Mouse (Mus musculus) megakaryocyte-erythroid progenitor cell, adult 5-6 weeks (primary cell): Measurements from ENCODE around the gene Marcksl1. TPM values are rescaled to one million over a fixed set of nuclear protein-coding genes. Genes with fewer than 3 reads are reported as not detected.

Source experiments
- ATAC-seq: replicated peaks from 2 replicates; pipeline ENCODE4 v1.8.0; 2016; ENCODE audit warnings: mild to moderate bottlenecking, inconsistent platforms; ENCODE audit not compliant: severe bottlenecking, poor library complexity, low FRiP score, low TSS enrichment
- total RNA-seq, 2 experiments: library from RNA; stranded (forward) in 1 of 2; stranded (reverse) in 1 of 2; fragments of 200-1000, 215-1000 nt in 1 of 2; fragments of >200 nt in 1 of 2; fragmentation: Nextera tagmentation in 1 of 2; gene quantifications; 2 replicates each; pipeline ENCODE4 v1.2.3; 2014 to 2017

Marcksl1 gene
- total RNA-seq, 2 experiments from 2014 or later, result 30.4 to 48.3 TPM

DNA sequence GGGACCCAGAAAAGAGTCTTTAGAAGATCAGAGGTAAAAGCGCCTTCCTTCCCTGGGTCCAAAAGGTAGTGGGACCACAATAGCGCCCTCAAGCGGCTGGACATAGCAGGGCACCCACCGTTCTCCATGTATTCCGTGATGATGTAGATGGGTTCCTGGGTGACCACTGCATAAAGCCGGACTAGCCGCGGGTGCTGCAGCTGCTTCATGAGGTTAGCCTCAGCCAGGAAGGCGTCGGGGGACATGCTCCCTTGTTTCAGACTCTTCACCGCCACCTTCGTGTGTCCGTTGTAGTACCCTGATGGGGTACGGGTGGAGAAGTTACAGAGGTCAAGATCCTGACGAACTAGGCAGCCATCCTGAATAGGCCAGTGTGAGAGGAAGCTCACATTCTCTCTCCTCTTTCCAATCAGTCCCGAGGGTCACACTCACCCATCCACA lies 42.1 kb downstream of the Marcksl1 start:
- ATAC-seq, result peak; percentile 61

DNA sequence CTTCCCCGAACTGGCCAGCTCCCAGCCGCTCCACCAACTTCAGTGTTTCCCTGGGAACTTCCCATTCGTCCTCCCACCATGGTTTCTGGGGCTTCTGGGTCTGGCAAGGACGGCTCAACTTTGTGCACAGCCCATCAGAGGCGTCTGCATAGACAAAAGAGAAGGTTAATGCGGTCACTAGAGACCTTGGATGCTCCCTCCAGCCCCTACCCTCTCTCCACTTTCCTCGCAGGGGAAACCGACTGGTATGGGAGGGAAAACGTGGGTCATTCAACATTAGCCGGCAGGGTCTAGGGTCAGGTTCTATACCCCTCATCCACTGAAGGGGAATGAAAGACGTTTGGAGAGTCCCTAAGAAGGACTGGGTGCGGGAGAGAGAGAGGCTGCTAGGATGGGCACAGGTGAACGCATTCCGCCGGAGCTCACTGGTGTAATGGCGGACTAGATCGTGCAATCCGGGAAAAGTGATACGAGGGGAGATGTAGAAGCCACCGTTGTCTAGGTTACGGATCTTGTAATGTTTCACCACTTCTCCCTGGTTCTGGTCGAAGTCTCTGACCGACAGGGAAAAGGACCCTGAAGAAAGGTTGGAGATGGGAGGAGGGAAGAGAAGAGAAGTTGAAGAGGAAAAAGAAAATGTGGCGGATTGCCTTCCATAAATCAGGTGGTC lies 42.6 kb downstream of the Marcksl1 start:
- no peak; the same call in 1 of the 2 replicates for ATAC-seq

DNA sequence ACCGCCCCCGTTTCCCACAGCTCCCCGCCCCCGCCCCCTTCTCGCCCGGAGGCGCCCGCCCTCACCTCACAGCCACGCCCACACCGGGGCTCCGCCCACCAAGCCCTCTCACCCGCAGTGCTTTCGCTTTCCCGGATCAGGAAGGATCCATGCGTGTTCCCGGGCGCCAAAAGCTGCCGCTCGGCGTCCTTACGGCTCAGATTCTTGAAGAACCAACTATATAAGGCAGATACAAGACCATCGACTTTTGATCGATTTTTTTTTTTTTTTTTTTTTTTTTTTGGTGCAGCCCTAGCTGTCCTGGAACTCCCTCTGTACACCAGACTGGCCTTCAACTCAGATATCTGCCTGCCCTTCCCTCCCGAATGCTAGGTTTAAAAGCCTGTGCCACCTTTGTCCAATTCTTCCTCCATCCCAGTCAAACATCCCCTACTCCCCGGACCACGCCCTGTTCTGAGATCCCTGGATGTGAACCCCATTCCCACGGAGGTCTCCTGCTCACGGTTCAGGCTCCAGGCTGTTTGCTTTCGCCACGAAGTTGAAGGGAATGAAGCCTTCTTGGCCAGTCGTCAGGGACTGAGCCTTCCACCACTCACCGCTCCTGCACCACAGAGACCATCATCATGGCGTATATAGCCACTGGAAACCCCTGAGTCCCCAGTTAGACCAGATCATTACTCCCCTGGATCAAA lies 43.3 kb downstream of the Marcksl1 start:
- ATAC-seq, result peak; percentile 69

DNA sequence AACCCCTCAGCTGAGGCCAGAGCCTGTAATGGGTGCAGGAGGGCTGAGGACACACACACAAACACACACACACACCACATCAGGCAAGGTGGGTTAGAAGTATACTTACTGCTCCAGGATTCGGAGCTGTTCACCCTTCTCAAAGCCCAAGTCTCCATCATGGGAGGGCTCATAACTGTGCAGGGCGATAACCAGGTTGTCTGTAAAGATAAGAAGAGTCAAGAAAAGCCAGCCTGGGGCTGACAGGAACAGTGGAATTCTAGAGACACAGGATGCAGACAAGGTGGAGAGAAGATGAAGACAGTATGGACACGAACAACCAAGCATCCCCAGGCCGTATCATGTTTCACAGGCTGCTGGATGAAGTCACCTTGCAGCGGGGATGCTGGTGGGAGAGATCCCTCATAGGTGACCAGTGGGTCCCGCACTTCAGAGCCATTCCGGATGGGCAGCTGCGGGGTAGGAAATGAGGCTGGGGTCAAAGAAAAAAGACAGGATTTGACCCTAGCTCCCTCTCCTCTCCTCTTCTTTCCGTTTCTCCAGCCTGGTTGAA lies 44.0 kb downstream of the Marcksl1 start:
- peak; percentile 39 for ATAC-seq

DNA sequence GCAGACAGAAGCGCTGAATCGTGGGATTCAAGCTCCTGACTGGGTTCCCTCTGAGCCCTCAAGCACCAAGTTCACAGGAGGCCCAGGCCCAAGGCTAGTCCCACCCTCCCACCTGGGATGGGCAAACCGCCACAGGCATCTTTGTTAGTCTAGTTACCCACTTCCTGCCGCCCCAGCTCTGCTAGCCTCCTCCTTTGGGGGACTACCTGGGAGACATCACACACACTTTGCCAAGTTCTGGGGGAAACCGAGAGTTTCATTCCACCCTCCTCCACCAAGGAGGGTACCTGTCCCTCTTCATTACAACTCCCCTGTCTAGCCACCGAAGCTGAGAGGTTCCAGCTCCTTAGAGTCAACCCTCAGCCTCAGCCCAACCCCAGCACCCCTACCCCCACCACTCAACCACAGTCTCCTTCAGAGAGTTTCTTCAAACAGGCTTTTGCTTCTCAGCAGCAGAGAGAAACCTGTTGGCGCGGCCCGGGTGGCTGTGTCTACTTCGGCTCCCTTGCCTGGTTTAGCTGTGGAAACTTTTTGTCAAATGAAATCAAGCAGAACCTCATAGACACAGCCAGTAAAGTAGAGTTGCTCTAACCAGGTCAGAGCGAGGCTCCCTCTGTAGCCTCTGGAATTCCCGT lies 45.1 kb downstream of the Marcksl1 start:
- no peak for ATAC-seq

DNA sequence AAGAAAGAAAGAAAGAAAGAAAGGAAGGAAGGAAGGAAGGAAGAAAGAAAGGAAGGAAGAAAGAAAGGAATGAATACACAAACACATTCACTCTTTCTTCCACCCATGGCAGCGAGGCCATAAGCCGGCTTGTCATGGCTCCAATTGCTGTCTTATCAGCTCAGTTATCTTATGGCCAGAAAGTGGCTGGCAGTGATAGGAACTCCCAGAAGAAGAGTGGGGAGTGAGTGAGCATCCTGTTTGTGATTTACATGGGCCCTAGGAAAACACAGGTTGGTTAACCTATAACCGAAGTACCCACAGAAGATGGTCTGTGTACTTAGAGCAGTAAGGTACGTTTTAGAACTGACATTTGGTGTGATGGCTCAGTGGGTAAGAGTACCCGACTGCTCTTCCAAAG lies 47.8 kb downstream of the Marcksl1 start:
- ATAC-seq, result no peak

DNA sequence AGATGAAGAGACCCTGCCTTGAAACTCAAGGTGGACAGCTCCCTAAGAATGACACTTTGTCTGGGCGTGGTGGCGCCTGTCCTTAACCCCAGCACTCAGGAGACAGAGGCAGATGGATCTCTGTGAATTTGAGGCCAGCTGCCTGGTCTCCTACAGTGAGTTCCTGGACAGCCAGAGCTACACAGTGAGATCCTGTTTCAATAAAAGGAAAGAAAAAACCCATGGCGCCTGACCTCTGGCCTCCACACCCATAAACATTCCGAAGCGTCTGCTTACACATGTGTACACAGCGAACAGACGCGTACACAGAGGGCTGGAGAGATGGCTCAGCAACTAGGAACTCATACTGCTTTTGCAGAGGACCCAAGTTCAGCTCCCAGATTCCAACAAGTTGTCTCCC lies 50.3 kb downstream of the Marcksl1 start:
- no peak for ATAC-seq

DNA sequence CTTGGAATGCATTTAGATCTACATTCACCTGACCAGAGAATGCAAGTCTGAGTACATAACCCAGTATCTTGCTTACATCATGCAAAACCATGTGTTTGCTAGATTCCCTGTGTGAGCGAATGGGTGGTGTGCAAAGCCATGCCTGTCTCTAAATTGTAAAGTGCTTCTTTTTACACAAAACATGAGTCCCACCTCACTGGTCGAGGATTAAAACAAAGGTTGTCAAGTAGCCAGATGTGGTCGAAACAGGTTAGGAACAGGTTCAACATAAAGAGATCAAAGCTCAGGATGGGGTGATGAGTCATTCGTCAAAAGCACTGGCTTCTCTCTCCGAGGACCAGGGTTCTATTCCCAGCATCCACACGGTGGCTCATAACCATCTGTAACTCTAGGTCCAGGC lies 51.8 kb downstream of the Marcksl1 start:
- no peak for ATAC-seq

Other genes with a start within 250 kb of the Marcksl1 start
- not detected in 2 replicates for gene Sync, start 226.0 kb upstream of the Marcksl1 start, total RNA-seq (2014; fragmentation: Nextera tagmentation)
- not detected in 2 replicates for gene Sync, start 226.0 kb upstream of the Marcksl1 start, total RNA-seq (2017)
- 128 and 189 TPM in 2 replicates for gene Rbbp4, start 178.2 kb upstream of the Marcksl1 start, total RNA-seq (2014; fragmentation: Nextera tagmentation)
- gene Rbbp4, start 178.2 kb upstream of the Marcksl1 start, total RNA-seq (2017), result 92.8 and 105 TPM in 2 replicates
- gene Zbtb8os, start 177.9 kb upstream of the Marcksl1 start, total RNA-seq (2014; fragmentation: Nextera tagmentation), result 26.6 and 41.9 TPM in 2 replicates
- 52.6 and 60.8 TPM in 2 replicates for gene Zbtb8os, start 177.9 kb upstream of the Marcksl1 start, total RNA-seq (2017)
- gene Zbtb8a, start 135.5 kb upstream of the Marcksl1 start, total RNA-seq (2014; fragmentation: Nextera tagmentation), result 4.4 and 6.9 TPM in 2 replicates
- gene Zbtb8a, start 135.5 kb upstream of the Marcksl1 start, total RNA-seq (2017), result 13.3 and 22.2 TPM in 2 replicates
- not detected in 2 replicates for gene Zbtb8b, start 72.7 kb upstream of the Marcksl1 start, total RNA-seq (2014; fragmentation: Nextera tagmentation)
- 0.05 TPM in 1 of 2 replicates, not detected in the other for gene Zbtb8b, start 72.7 kb upstream of the Marcksl1 start, total RNA-seq (2017)
- 36.1 and 36.3 TPM in 2 replicates for gene Bsdc1, start 52.0 kb upstream of the Marcksl1 start, total RNA-seq (2014; fragmentation: Nextera tagmentation)
- gene Bsdc1, start 52.0 kb upstream of the Marcksl1 start, total RNA-seq (2017), result 31.3 and 52.3 TPM in 2 replicates
- not detected in 2 replicates for gene Tssk3, start 22.6 kb upstream of the Marcksl1 start, total RNA-seq (2014; fragmentation: Nextera tagmentation)
- not detected in 2 replicates for gene Tssk3, start 22.6 kb upstream of the Marcksl1 start, total RNA-seq (2017)
- not detected in 2 replicates for gene Fam229a, start 22.4 kb upstream of the Marcksl1 start, total RNA-seq (2014; fragmentation: Nextera tagmentation)
- not detected in 2 replicates for gene Fam229a, start 22.4 kb upstream of the Marcksl1 start, total RNA-seq (2017)
- 136 and 147 TPM in 2 replicates for gene Hdac1, start 29.1 kb downstream of the Marcksl1 start, total RNA-seq (2014; fragmentation: Nextera tagmentation)
- gene Hdac1, start 29.1 kb downstream of the Marcksl1 start, total RNA-seq (2017), result 72.7 and 76.2 TPM in 2 replicates
- gene Lck, start 60.1 kb downstream of the Marcksl1 start, total RNA-seq (2014; fragmentation: Nextera tagmentation), result 12.7 and 12.8 TPM in 2 replicates
- gene Lck, start 60.1 kb downstream of the Marcksl1 start, total RNA-seq (2017), result 3.7 and 11.6 TPM in 2 replicates
- not detected in 2 replicates for gene Fam167b, start 65.0 kb downstream of the Marcksl1 start, total RNA-seq (2014; fragmentation: Nextera tagmentation)
- gene Fam167b, start 65.0 kb downstream of the Marcksl1 start, total RNA-seq (2017), result not detected in 2 replicates
- 425 and 431 TPM in 2 replicates for gene Eif3i, start 87.1 kb downstream of the Marcksl1 start, total RNA-seq (2014; fragmentation: Nextera tagmentation)
- 323 and 412 TPM in 2 replicates for gene Eif3i, start 87.1 kb downstream of the Marcksl1 start, total RNA-seq (2017)
- gene Tmem234, start 87.1 kb downstream of the Marcksl1 start, total RNA-seq (2014; fragmentation: Nextera tagmentation), result 116 and 126 TPM in 2 replicates
- 89.9 and 120 TPM in 2 replicates for gene Tmem234, start 87.1 kb downstream of the Marcksl1 start, total RNA-seq (2017)
- gene Dcdc2b, start 100.7 kb downstream of the Marcksl1 start, total RNA-seq (2014; fragmentation: Nextera tagmentation), result not detected in 2 replicates
- 11.0 TPM in 1 of 2 replicates, not detected in the other for gene Dcdc2b, start 100.7 kb downstream of the Marcksl1 start, total RNA-seq (2017)
- 26.8 and 31.8 TPM in 2 replicates for gene Iqcc, start 105.5 kb downstream of the Marcksl1 start, total RNA-seq (2014; fragmentation: Nextera tagmentation)
- 14.6 and 18.7 TPM in 2 replicates for gene Iqcc, start 105.5 kb downstream of the Marcksl1 start, total RNA-seq (2017)
- 31.0 and 63.2 TPM in 2 replicates for gene Ccdc28b, start 110.4 kb downstream of the Marcksl1 start, total RNA-seq (2014; fragmentation: Nextera tagmentation)
- gene Ccdc28b, start 110.4 kb downstream of the Marcksl1 start, total RNA-seq (2017), result 26.9 and 54.5 TPM in 2 replicates
- gene Txlna, start 127.5 kb downstream of the Marcksl1 start, total RNA-seq (2014; fragmentation: Nextera tagmentation), result 48.2 and 49.9 TPM in 2 replicates
- gene Txlna, start 127.5 kb downstream of the Marcksl1 start, total RNA-seq (2017), result 81.8 and 103 TPM in 2 replicates
- 36.1 and 38.6 TPM in 2 replicates for gene Kpna6, start 159.2 kb downstream of the Marcksl1 start, total RNA-seq (2014; fragmentation: Nextera tagmentation)
- 25.1 and 39.0 TPM in 2 replicates for gene Kpna6, start 159.2 kb downstream of the Marcksl1 start, total RNA-seq (2017)
- gene Tmem39b, start 183.3 kb downstream of the Marcksl1 start, total RNA-seq (2014; fragmentation: Nextera tagmentation), result 26.6 and 31.7 TPM in 2 replicates
- gene Tmem39b, start 183.3 kb downstream of the Marcksl1 start, total RNA-seq (2017), result 6.0 and 7.6 TPM in 2 replicates
- 99.6 and 107 TPM in 2 replicates for gene Khdrbs1, start 228.7 kb downstream of the Marcksl1 start, total RNA-seq (2014; fragmentation: Nextera tagmentation)
- gene Khdrbs1, start 228.7 kb downstream of the Marcksl1 start, total RNA-seq (2017), result 103 and 112 TPM in 2 replicates